Mouse (Mus musculus): ENCODE measurements around the gene Mterf1b. TPM values are rescaled to one million over a fixed set of nuclear protein-coding genes. Genes with fewer than 3 reads are reported as not detected.

Gene Mterf1b
- polyA plus RNA-seq, 1 experiment from 2014 or later: 1.2 TPM

DNA sequence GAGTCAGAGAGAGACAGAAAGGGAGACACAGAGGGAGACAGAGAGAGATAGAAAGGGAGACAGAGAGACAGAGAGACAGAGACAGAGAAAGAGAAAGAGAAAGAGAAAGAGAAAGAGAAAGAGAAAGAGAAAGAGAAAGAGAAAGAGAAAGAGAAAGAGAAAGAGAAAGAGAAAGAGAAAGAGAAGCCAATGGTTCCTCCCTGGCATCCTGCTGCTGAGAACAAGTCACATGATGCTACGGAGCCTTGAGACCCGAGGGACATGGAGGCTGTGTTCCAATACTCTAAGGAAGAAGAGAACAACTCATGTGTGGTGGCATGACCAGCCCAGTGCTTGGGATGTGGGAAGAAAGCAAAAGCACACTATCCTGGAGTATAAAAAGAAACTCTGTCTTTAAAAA, 40.0 kb downstream of the Mterf1b start:
- no peak for ATAC-seq (ENCODE audit: low read depth)
- no peak overlapping the region for H3K4me3 ChIP-seq (ENCODE audit: low read depth, low read length)

DNA sequence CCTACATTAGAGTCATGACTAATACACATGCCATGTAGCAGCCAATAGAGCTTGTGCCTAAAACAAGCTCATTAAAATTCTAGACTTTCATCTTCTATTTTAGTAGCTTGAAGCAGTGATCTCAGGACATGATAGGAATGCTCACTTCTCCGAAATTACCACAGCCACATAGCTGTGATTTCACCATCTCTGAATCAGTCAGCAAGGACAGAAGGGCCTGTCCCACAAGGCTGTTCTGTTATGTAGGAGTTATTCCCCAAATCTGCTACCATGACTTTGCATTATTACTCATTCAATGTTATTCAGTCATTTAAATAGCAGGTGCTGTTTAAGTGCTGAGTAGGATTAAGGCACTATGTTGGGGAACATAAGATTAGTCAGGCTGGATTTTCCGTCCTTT, 42.3 kb downstream of the Mterf1b start:
- ATAC-seq (ENCODE audit: low read depth): no peak
- H3K9me3 ChIP-seq (replicated peaks; ENCODE audit: control insufficient read depth, low read length): no peaks in the 10 kb centered on the region
- H3K4me1 ChIP-seq (ENCODE audit: control insufficient read depth, low read depth, low read length): no peaks in the 10 kb centered on the region
- no peak overlapping the region for H3K27ac ChIP-seq (ENCODE audit: low read length)
- H3K4me3 ChIP-seq (ENCODE audit: low read depth, low read length): no peak overlapping the region
- no peak overlapping the region for H3K4me2 ChIP-seq (ENCODE audit: low read depth, low read length)
- no peaks in the 10 kb centered on the region for H3K36me3 ChIP-seq (ENCODE audit: control insufficient read depth, insufficient read depth)
- no peak overlapping the region for H3K9ac ChIP-seq (ENCODE audit: low read depth, low read length)
- no peaks in the 10 kb centered on the region for H3K27me3 ChIP-seq (ENCODE audit: control insufficient read depth, insufficient read depth, low read depth, low read length)
- WGBS (ENCODE audit: insufficient replicate concordance): 47% methylated on average over 2 of the region's 2 CpGs

More for the DNA sequence above, 40.0 kb downstream of the Mterf1b start:
- WGBS (ENCODE audit: insufficient replicate concordance): 35% methylated on average over 2 of the region's 2 CpGs
- no peak overlapping the region for H3K27ac ChIP-seq (ENCODE audit: low read length)
- H3K9ac ChIP-seq (ENCODE audit: low read depth, low read length): no peak overlapping the region
- H3K4me2 ChIP-seq (ENCODE audit: low read depth, low read length): no peak overlapping the region
- no peaks in the 10 kb centered on the region for H3K27me3 ChIP-seq (ENCODE audit: control insufficient read depth, insufficient read depth, low read depth, low read length)
- H3K36me3 ChIP-seq (ENCODE audit: control insufficient read depth, insufficient read depth): no peaks in the 10 kb centered on the region
- no peaks in the 10 kb centered on the region for H3K4me1 ChIP-seq (ENCODE audit: control insufficient read depth, low read depth, low read length)
- no peaks in the 10 kb centered on the region for H3K9me3 ChIP-seq (replicated peaks; ENCODE audit: control insufficient read depth, low read length)

DNA sequence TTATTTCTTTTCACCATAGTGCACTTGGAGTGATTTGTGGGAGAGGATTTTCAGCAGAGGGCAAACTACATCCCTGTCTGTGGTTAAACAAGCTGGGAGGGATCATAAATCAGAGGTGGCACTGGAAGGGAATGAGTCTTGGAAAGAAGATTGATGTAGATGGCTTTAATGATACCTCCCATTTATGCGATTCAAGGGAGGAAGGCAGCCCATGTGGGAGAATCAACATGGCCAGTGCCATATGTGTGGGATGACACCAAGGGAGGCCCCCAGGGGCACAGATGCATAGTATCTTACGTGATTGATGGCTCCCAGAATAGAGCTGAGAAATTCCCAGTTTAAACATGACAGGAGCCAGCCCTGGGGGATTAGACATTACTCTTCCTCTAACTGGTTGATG, 48.0 kb downstream of the Mterf1b start:
- no peak overlapping the region for H3K27ac ChIP-seq (ENCODE audit: low read length)
- no peaks in the 10 kb centered on the region for H3K9me3 ChIP-seq (replicated peaks; ENCODE audit: control insufficient read depth, low read length)
- no peak overlapping the region for H3K9ac ChIP-seq (ENCODE audit: low read depth, low read length)
- no peaks in the 10 kb centered on the region for H3K4me1 ChIP-seq (ENCODE audit: control insufficient read depth, low read depth, low read length)
- H3K4me3 ChIP-seq (ENCODE audit: low read depth, low read length): no peak overlapping the region
- no peaks in the 10 kb centered on the region for H3K27me3 ChIP-seq (ENCODE audit: control insufficient read depth, insufficient read depth, low read depth, low read length)
- no peak overlapping the region for H3K4me2 ChIP-seq (ENCODE audit: low read depth, low read length)
- ATAC-seq (ENCODE audit: low read depth): no peak
- WGBS (ENCODE audit: insufficient replicate concordance): 63% methylated on average over 2 of the region's 2 CpGs
- H3K36me3 ChIP-seq (ENCODE audit: control insufficient read depth, insufficient read depth): no peaks in the 10 kb centered on the region

DNA sequence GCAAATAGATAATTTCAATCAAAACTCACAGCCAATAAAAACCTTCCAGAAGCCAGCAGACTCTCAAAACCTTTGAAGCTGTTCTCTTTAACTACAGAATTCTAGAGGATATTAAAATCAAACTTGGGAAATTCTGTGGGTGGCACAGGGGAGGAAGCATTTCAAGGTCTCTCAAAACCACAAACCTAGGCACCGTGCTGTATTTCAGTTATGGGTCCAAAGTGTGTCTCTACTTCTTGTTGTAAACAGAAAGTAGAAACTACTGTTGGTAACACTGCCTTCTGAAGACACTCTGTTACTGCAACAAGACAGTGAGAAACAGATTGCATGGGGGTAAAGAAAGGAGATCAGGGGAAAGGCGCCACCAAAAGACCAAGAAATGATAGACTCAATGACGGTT, 52.8 kb downstream of the Mterf1b start:
- H3K9me3 ChIP-seq (replicated peaks; ENCODE audit: control insufficient read depth, low read length): no peaks in the 10 kb centered on the region
- H3K27me3 ChIP-seq (ENCODE audit: control insufficient read depth, insufficient read depth, low read depth, low read length): no peaks in the 10 kb centered on the region
- no peak overlapping the region for H3K27ac ChIP-seq (ENCODE audit: low read length)
- no peak overlapping the region for H3K4me2 ChIP-seq (ENCODE audit: low read depth, low read length)
- 39% methylated on average over 3 of the region's 3 CpGs for WGBS (ENCODE audit: insufficient replicate concordance)
- H3K4me3 ChIP-seq (ENCODE audit: low read depth, low read length): no peak overlapping the region
- H3K4me1 ChIP-seq (ENCODE audit: control insufficient read depth, low read depth, low read length): no peaks in the 10 kb centered on the region
- no peak for ATAC-seq (ENCODE audit: low read depth)
- no peaks in the 10 kb centered on the region for H3K36me3 ChIP-seq (ENCODE audit: control insufficient read depth, insufficient read depth)
- no peak overlapping the region for H3K9ac ChIP-seq (ENCODE audit: low read depth, low read length)

DNA sequence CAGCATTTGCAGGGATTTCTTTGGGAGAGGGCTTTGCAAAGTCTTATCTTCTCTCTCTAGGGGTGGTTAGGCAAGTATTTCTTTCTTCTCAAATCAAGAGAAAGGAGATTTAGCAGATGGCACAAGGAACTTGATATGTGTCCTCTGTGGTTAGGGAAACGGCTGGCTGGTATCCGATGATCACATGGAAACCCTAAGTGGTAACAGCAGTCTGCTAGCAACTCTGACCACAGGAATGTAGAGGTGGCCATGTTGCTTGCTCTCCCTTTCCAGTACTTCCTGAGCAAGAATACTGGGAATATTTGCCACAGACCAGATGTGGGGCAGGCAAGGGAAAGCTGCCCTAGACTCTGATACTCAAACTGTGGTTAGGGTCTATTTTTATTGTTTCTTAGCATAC, 53.9 kb downstream of the Mterf1b start:
- H3K4me1 ChIP-seq (ENCODE audit: control insufficient read depth, low read depth, low read length): no peaks in the 10 kb centered on the region
- no peak overlapping the region for H3K4me3 ChIP-seq (ENCODE audit: low read depth, low read length)
- 15% methylated on average over 2 of the region's 2 CpGs for WGBS (ENCODE audit: insufficient replicate concordance)
- no peaks in the 10 kb centered on the region for H3K27me3 ChIP-seq (ENCODE audit: control insufficient read depth, insufficient read depth, low read depth, low read length)
- ATAC-seq (ENCODE audit: low read depth): no peak
- H3K36me3 ChIP-seq (ENCODE audit: control insufficient read depth, insufficient read depth): no peaks in the 10 kb centered on the region
- no peak overlapping the region for H3K27ac ChIP-seq (ENCODE audit: low read length)
- H3K9ac ChIP-seq (ENCODE audit: low read depth, low read length): no peak overlapping the region
- H3K4me2 ChIP-seq (ENCODE audit: low read depth, low read length): no peak overlapping the region
- no peaks in the 10 kb centered on the region for H3K9me3 ChIP-seq (replicated peaks; ENCODE audit: control insufficient read depth, low read length)

Other genes with a start within 250 kb of the Mterf1b start
- 62.3 and 64.9 TPM in 2 replicates for gene Cyp51, start 87.6 kb upstream of the Mterf1b start, polyA plus RNA-seq (2015; fragmentation: Nextera tagmentation; extraction: Ambion mirVana)

All from liver, embryonic 16.5 days (tissue).